Mouse (Mus musculus): ENCODE results near the gene Pck2. TPM values are rescaled to one million over a fixed set of nuclear protein-coding genes. Genes with fewer than 3 reads are reported as not detected.

Gene Pck2
- polyA plus RNA-seq, 1 experiment from 2014 or later: 17.8 TPM

DNA sequence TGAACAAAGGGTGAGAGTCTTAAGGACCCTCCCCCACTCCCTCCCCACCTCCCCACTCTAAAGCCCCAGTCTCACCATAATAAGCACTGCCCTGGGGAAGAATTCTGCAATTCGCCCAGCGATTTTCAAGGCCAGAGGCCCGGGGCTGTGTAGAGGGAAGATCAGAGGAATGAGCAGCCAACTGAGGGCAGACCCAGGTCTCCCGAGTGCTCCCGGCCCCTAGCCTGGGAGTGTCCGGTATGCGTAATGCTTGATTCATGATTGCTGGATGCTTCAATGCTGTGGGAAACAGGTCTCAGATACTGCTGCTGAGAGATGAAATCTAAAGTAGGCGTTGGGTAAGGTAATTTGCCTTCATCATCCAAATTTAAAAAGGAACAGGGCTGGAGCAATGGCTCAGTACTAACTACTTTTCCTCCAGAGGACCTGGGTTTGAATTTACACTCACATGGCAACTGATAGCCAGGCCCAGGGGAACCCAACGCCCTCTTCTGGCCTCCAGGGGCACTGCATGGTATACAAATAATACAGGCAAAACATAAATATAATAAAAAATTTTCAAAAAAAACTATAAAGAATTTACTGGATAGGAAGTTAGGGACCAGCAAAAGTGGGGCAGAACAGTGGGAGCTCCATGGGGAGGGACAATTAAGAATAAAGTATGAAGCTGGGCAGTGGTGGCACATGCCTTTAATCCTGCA lies 42.1 kb downstream of the Pck2 start:
- WGBS: 70% methylated on average over 9 of the region's 9 CpGs
- H3K9ac ChIP-seq (ENCODE audit: low read length): no peak overlapping the region
- H3K4me2 ChIP-seq (ENCODE audit: low read depth, low read length, severe bottlenecking): no peak overlapping the region
- no peak for ATAC-seq (replicated peaks; ENCODE audit: low FRiP score)
- H3K9me3 ChIP-seq (ENCODE audit: control insufficient read depth, low read length): no peaks in the 10 kb centered on the region
- no peak overlapping the region for H3K4me3 ChIP-seq (ENCODE audit: low read depth, low read length)
- DNase-seq (ENCODE audit: low spot score): no peak
- no peak overlapping the region for H3K27ac ChIP-seq (ENCODE audit: low read depth, low read length)
- H3K27me3 ChIP-seq (ENCODE audit: control insufficient read depth, insufficient read depth, low read length): no peaks in the 10 kb centered on the region; the same call in 1 of the 2 replicates
- peaks cover 2% of the 10 kb centered on the region; the same call in 1 of the 2 replicates for H3K4me1 ChIP-seq (replicated peaks; ENCODE audit: control insufficient read depth, insufficient read depth, low read length)
- no peaks in the 10 kb centered on the region; the same call in 1 of the 2 replicates for H3K36me3 ChIP-seq (ENCODE audit: control insufficient read depth, insufficient read depth, low read length)

DNA sequence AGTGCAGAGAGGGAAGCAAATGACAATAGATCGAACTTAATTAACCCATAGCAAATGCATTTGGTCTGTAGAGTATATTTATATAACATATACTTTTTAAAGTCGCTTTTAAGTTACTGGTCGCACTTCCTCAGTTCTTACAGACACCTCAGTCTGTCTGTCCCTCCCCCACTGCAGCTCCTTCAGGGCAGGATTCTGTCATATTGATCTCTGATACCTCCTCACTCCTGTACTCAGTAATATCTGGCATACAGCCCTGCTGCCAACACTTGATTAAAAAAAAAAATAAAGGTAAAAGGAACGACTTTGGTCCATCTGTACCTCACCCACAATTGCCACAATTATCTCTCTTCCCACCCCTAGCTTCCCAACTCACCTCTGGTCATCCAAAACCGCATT lies 44.2 kb downstream of the Pck2 start:
- Histone ChIP-seq H3K4me3 (ENCODE audit: low read depth, low read length) (peak overlapping the region; percentile 35), H3K4me2 (ENCODE audit: low read depth, low read length, severe bottlenecking) (peak overlapping the region; percentile 75), H3K9me3 (ENCODE audit: control insufficient read depth, low read length) (no peaks in the 10 kb centered on the region), H3K4me1 (replicated peaks; ENCODE audit: control insufficient read depth, insufficient read depth, low read length) (peaks cover 2% of the 10 kb centered on the region; the same call in 1 of the 2 replicates), H3K27ac (ENCODE audit: low read depth, low read length) (no peak overlapping the region), H3K36me3 (ENCODE audit: control insufficient read depth, insufficient read depth, low read length) (no peaks in the 10 kb centered on the region; the same call in 1 of the 2 replicates), H3K27me3 (ENCODE audit: control insufficient read depth, insufficient read depth, low read length) (no peaks in the 10 kb centered on the region; the same call in 1 of the 2 replicates), H3K9ac (ENCODE audit: low read length) (peak overlapping the region; percentile 60)
- 37% methylated on average over 5 of the region's 5 CpGs for WGBS
- ATAC-seq (replicated peaks; ENCODE audit: low FRiP score): 0 out of 2 replicates have a peak, but pooled peaks have one; percentile 9
- DNase-seq (ENCODE audit: low spot score): no peak

DNA sequence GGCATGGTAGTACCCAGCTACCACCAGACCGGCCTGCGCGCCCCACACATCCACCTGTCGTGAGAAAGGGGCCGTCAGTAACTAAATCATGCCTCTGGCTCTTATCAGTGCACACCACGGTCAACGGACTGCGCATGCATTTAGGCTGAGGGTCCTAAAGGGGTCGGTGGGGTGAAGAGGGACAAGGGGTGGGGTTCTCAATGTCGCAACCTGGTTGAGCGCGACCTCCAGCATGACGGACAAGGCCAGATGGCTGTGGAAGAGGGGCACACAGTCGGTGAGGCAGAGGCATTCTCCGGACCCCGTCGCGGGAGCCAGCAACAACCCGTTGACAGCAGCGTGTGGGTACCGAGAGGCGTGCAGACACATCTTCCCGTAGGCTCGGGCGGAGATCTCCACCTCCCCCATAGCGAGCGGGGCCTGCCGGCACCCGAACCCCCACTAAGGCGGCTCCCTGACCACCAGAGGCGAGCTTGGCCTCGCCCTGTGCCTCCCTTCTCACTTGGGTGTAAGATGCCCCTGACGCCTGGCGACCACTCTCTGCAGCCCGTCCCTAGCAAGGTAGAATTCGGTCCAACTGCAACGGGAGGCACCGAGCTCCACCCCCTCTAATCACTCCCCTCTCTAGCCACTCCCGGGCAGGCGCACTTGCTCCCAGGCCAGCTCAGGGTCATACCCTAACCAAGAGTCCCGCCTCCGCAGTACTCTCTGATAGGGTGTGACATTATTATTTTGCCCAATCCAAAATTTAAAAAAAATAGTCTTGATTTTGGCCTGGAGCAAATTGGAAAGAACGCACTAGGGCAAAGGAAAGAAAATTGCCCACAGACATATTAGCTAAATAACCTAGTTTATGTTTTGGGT lies 44.9 kb downstream of the Pck2 start, which contains the start of gene Emc9:
Emc9 (minus strand) TSS at position 601 of the 864 bp plus-strand sequence.
- Histone ChIP-seq H3K9ac (ENCODE audit: low read length) (peak within 1 kb of the TSS; percentile 60), H3K9me3 (ENCODE audit: control insufficient read depth, low read length) (no peaks in the 10 kb centered on the region), H3K36me3 (ENCODE audit: control insufficient read depth, insufficient read depth, low read length) (no peaks in the 10 kb centered on the region; the same call in 1 of the 2 replicates), H3K27me3 (ENCODE audit: control insufficient read depth, insufficient read depth, low read length) (no peaks in the 10 kb centered on the region; the same call in 1 of the 2 replicates), H3K4me2 (ENCODE audit: low read depth, low read length, severe bottlenecking) (peak within 1 kb of the TSS; percentile 75), H3K4me1 (replicated peaks; ENCODE audit: control insufficient read depth, insufficient read depth, low read length) (peaks cover 4% of the 10 kb centered on the region; the same call in 1 of the 2 replicates), H3K27ac (ENCODE audit: low read depth, low read length) (no peak within 1 kb of the TSS), H3K4me3 (ENCODE audit: low read depth, low read length) (peak within 1 kb of the TSS; percentile 35)
- DNase-seq (ENCODE audit: low spot score) (peak; percentile 62), ATAC-seq (replicated peaks; ENCODE audit: low FRiP score) (peak; percentile 63; the same call in 1 of the 2 replicates)
- 2% methylated on average over 43 of the region's 43 CpGs for WGBS

DNA sequence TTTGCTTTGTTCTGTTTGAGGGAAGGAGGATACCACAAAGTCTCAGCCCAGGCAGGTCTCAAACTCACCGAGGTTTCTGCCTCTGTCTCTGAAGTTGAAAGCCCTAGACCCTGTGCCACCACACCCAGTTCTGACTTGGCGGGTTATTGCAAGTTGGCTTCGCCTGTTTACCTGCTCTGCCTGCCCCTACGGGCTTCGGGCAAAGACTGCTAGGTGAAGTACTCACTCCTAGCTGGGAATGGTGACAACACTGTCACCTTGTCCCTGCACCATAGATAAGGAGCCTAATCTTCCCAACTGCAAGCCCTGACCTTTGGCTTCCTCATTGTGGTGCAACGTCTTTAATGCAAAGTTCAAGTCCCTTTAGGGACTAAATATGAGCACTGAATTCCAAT lies 45.5 kb downstream of the Pck2 start:
- no peak overlapping the region for H3K4me3 ChIP-seq (ENCODE audit: low read depth, low read length)
- H3K36me3 ChIP-seq (ENCODE audit: control insufficient read depth, insufficient read depth, low read length): no peaks in the 10 kb centered on the region; the same call in 1 of the 2 replicates
- ATAC-seq (replicated peaks; ENCODE audit: low FRiP score) (no peak), DNase-seq (ENCODE audit: low spot score) (no peak)
- H3K27me3 ChIP-seq (ENCODE audit: control insufficient read depth, insufficient read depth, low read length): no peaks in the 10 kb centered on the region; the same call in 1 of the 2 replicates
- 56% methylated on average over 6 of the region's 6 CpGs for WGBS
- no peak overlapping the region for H3K27ac ChIP-seq (ENCODE audit: low read depth, low read length)
- no peak overlapping the region for H3K4me2 ChIP-seq (ENCODE audit: low read depth, low read length, severe bottlenecking)
- peaks cover 9% of the 10 kb centered on the region; the same call in 1 of the 2 replicates for H3K4me1 ChIP-seq (replicated peaks; ENCODE audit: control insufficient read depth, insufficient read depth, low read length)
- H3K9me3 ChIP-seq (ENCODE audit: control insufficient read depth, low read length): no peaks in the 10 kb centered on the region
- no peak overlapping the region for H3K9ac ChIP-seq (ENCODE audit: low read length)

DNA sequence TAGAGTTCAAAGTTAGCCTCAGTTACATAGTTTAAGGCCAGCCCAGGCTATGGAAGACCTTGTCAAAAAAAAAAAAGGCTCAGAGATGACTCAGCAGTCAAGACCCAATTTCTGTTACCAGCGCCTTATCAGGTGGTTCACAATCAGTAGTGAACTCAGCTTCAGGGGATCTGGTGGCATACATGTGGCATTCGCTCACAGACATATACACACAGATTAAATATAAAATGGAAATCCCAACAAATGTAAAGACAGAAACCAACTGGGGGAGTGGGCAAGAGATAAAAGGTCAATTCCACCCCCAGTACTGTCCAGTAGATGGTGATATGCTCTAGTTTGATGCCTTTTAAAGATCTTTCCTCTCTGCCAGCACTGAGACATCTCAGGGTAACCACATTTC lies 46.1 kb downstream of the Pck2 start:
- Histone ChIP-seq H3K36me3 (ENCODE audit: control insufficient read depth, insufficient read depth, low read length) (no peaks in the 10 kb centered on the region; the same call in 1 of the 2 replicates), H3K4me2 (ENCODE audit: low read depth, low read length, severe bottlenecking) (no peak overlapping the region), H3K27me3 (ENCODE audit: control insufficient read depth, insufficient read depth, low read length) (no peaks in the 10 kb centered on the region; the same call in 1 of the 2 replicates), H3K4me1 (replicated peaks; ENCODE audit: control insufficient read depth, insufficient read depth, low read length) (peaks cover 9% of the 10 kb centered on the region; the same call in 1 of the 2 replicates), H3K27ac (ENCODE audit: low read depth, low read length) (no peak overlapping the region), H3K4me3 (ENCODE audit: low read depth, low read length) (no peak overlapping the region), H3K9ac (ENCODE audit: low read length) (no peak overlapping the region), H3K9me3 (ENCODE audit: control insufficient read depth, low read length) (no peaks in the 10 kb centered on the region)
- ATAC-seq (replicated peaks; ENCODE audit: low FRiP score): no peak
- DNase-seq (ENCODE audit: low spot score): no peak
- 92% methylated on average over 2 of the region's 2 CpGs for WGBS

DNA sequence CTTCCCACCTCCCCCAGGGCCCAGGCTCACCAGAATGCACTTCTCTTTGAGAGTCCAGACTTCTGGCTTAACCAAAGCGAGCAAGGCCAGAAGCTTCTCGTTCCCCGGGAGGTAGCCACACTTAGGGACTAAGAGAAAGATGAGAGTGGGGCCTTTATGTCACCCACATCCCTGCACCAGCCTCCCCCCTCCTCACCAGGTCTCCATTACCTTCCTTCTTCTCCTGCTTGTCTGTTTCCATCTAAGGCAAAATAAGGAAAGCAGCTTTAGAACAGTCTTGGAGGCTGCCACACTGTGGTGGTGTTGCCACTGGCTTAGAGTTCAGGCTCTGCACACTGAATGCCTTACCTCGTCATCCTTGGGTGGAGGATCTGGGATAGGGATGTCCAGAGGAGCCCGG lies 49.2 kb downstream of the Pck2 start:
- DNase-seq (ENCODE audit: low spot score): no peak

DNA sequence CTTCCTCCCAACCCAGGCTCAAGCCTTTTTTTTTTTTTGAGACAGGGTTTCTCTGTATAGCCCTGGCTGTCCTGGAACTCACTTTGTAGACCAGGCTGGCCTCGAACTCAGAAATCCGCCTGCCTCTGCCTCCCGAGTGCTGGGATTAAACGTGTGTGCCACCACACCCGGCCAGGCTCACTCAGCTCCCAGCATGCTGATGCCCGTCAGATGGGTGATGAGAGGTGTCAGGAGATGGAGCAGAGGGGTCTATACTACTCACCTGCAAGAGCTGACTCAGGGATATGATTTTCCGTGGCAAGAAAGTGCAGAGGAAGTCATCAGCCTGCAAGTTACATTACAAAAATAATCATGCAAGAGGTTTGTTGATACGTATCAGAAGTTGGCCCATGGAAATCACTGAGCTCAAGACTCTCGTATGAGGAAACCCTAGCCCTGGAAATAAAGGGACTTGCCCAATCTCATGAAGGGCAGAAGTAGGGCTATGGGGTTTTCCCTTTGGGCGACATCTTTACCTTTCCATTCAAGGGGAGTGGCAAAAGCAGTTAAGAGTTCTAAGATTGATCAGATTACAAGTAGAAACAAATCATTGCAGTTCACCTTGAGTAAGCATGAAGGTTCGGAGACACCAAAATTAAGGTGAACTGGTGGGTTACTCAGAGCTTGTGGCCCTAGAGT lies 49.8 kb downstream of the Pck2 start:
- no peak overlapping the region for H3K27ac ChIP-seq (ENCODE audit: low read depth, low read length)
- no peak for ATAC-seq (replicated peaks; ENCODE audit: low FRiP score)
- no peak for DNase-seq (ENCODE audit: low spot score)

More for the DNA sequence above, 49.2 kb downstream of the Pck2 start:
- peaks cover 16% of the 10 kb centered on the region; the same call in 1 of the 2 replicates for H3K4me1 ChIP-seq (replicated peaks; ENCODE audit: control insufficient read depth, insufficient read depth, low read length)
- 88% methylated on average over 5 of the region's 5 CpGs for WGBS
- H3K9ac ChIP-seq (ENCODE audit: low read length): no peak overlapping the region
- no peaks in the 10 kb centered on the region; the same call in 1 of the 2 replicates for H3K27me3 ChIP-seq (ENCODE audit: control insufficient read depth, insufficient read depth, low read length)
- no peak overlapping the region for H3K27ac ChIP-seq (ENCODE audit: low read depth, low read length)
- no peaks in the 10 kb centered on the region; the same call in 1 of the 2 replicates for H3K36me3 ChIP-seq (ENCODE audit: control insufficient read depth, insufficient read depth, low read length)
- no peaks in the 10 kb centered on the region for H3K9me3 ChIP-seq (ENCODE audit: control insufficient read depth, low read length)
- no peak overlapping the region for H3K4me3 ChIP-seq (ENCODE audit: low read depth, low read length)
- ATAC-seq (replicated peaks; ENCODE audit: low FRiP score): no peak
- H3K4me2 ChIP-seq (ENCODE audit: low read depth, low read length, severe bottlenecking): no peak overlapping the region

More for the DNA sequence above, 49.8 kb downstream of the Pck2 start:
- Histone ChIP-seq H3K4me2 (ENCODE audit: low read depth, low read length, severe bottlenecking) (peak overlapping the region; percentile 97), H3K27me3 (ENCODE audit: control insufficient read depth, insufficient read depth, low read length) (no peaks in the 10 kb centered on the region), H3K4me3 (ENCODE audit: low read depth, low read length) (peak overlapping the region; percentile 88), H3K9ac (ENCODE audit: low read length) (peak overlapping the region; percentile 71), H3K9me3 (ENCODE audit: control insufficient read depth, low read length) (no peaks in the 10 kb centered on the region), H3K4me1 (replicated peaks; ENCODE audit: control insufficient read depth, insufficient read depth, low read length) (peaks cover 14% of the 10 kb centered on the region; the same call in 1 of the 2 replicates), H3K36me3 (ENCODE audit: control insufficient read depth, insufficient read depth, low read length) (no peaks in the 10 kb centered on the region; the same call in 1 of the 2 replicates)
- WGBS: 86% methylated on average over 9 of the region's 11 CpGs

Measured in forebrain, embryonic 11.5 days (tissue).